Mouse (Mus musculus) liver, adult 2 months (tissue): ENCODE data around the gene Selp.

Experiments used
- CTCF ChIP-seq: fragments of 200-500 bp; IDR thresholded peaks from 2 replicates; pipeline ENCODE4 v1.5.1; 2011; ENCODE audit warnings: low read depth, low read length, control low read depth
- POLR2A ChIP-seq: fragments of 200-500 bp; IDR thresholded peaks from 2 replicates; pipeline ENCODE4 v1.6.1; 2011; ENCODE audit warnings: low read length, control low read depth; ENCODE audit not compliant: insufficient read depth; ENCODE audit errors: extremely low read depth

DNA sequence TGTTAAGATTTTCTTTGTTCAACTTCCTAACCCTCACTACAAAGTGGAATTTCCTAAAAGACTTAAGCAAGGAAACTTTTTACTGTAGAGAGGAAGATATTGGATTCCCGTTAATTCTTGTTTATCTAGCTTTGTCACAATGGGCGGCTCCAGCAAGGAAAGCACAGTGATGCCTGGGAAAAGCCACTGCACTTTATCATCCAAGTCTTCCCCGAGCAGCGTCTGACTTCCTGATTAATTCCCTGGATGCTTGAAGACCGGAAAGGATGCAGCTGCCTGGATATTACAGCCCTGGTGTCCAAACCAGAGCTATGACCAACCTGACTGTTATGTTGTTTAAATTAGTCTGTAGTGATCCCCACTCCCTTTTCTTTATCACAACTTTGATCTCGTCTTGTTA is 18.3 kb upstream of the Selp start:
- TF ChIP-seq CTCF (no peak), POLR2A (no peak)
